Mouse (Mus musculus) heart, postnatal 0 days (tissue): ENCODE measurements around the gene Zmiz1. TPM values are rescaled to one million over a fixed set of nuclear protein-coding genes. Genes with fewer than 3 reads are reported as not detected.

ENCODE experiments used
- ATAC-seq: fragments of 200-750 bp; cut with Nextera tagmentation; 2 replicates; pipeline ENCODE4 v1.8.0; 2017; ENCODE audit warnings: low read depth, moderate number of reproducible peaks, moderate library complexity; ENCODE audit not compliant: insufficient read depth
- DNase-seq: peaks from one replicate; pipeline ENCODE4 v3.0.0-alpha.2; 2016; ENCODE audit warnings: low spot score
- H3K27ac ChIP-seq: fragments of 300-500 bp; sonication (generic); 2 replicates; pipeline ENCODE4 v1.5.1; 2014; ENCODE audit warnings: low read depth, mild to moderate bottlenecking
- H3K27me3 ChIP-seq: fragments of 300-500 bp; sonication (generic); 2 replicates; pipeline ENCODE4 v1.6.1; 2014; ENCODE audit warnings: low read length, mixed read lengths; ENCODE audit not compliant: control insufficient read depth, insufficient read depth
- H3K36me3 ChIP-seq: fragments of 300-500 bp; sonication (generic); replicated peaks from 2 replicates; pipeline ENCODE4 v1.6.1; 2014; ENCODE audit warnings: low read length, mixed read lengths; ENCODE audit not compliant: control insufficient read depth, insufficient read depth
- H3K4me1 ChIP-seq: fragments of 300-500 bp; sonication (generic); 2 replicates; pipeline ENCODE4 v1.6.1; 2014; ENCODE audit warnings: antibody characterized with exemption; ENCODE audit not compliant: control insufficient read depth, insufficient read depth
- H3K4me2 ChIP-seq: fragments of 300-500 bp; sonication (generic); 2 replicates; pipeline ENCODE4 v1.6.1; 2014; ENCODE audit warnings: low read depth, mild to moderate bottlenecking, low read length, moderate library complexity
- H3K4me3 ChIP-seq: fragments of 300-500 bp; sonication (generic); 2 replicates; pipeline ENCODE4 v1.5.1; 2014; ENCODE audit warnings: low read depth, low read length
- H3K9ac ChIP-seq: fragments of 300-500 bp; sonication (generic); replicated peaks from 2 replicates; pipeline ENCODE4 v1.6.1; 2014; ENCODE audit warnings: low read depth, low read length, mixed read lengths
- H3K9me3 ChIP-seq: fragments of 300-500 bp; sonication (generic); replicated peaks from 2 replicates; pipeline ENCODE4 v1.6.1; 2016; ENCODE audit warnings: low read length; ENCODE audit not compliant: control insufficient read depth
- CTCF ChIP-seq: IDR thresholded peaks from 2 replicates; pipeline ENCODE4 v1.5.1; 2016; ENCODE audit warnings: antibody characterized with exemption, control low read depth, low read depth
- EP300 ChIP-seq: IDR thresholded peaks from 2 replicates; pipeline ENCODE4 v1.6.1; 2016; ENCODE audit warnings: antibody characterized with exemption, low read depth
- WGBS: fragments of 180-500 bp; shearing (Covaris S2); extraction: QIAGEN DNeasy Blood & Tissue Kit; methylation state at CpG from one replicate; pipeline ENCODE4 v1.1.7; 2014; 5-methylcytosine and 5-hydroxymethylcytosine counted together
- polyA plus RNA-seq: library from polyadenylated mRNA; unstranded; fragments of >200 nt; fragmentation: Nextera tagmentation; extraction: Ambion mirVana; gene quantifications from 2 replicates; pipeline ENCODE4 v1.2.1, GENCODE M21; 2015
- total RNA-seq: library from RNA; depleted of rRNA; stranded (reverse); fragments of >200 nt; gene quantifications from 2 replicates; pipeline ENCODE4 v1.2.3, GENCODE M21; 2014; ENCODE audit warnings: low replicate concordance

Gene Zmiz1
- total and polyA plus RNA-seq, 2 experiments from 2014 or later, result 13.8 to 41.0 TPM

DNA sequence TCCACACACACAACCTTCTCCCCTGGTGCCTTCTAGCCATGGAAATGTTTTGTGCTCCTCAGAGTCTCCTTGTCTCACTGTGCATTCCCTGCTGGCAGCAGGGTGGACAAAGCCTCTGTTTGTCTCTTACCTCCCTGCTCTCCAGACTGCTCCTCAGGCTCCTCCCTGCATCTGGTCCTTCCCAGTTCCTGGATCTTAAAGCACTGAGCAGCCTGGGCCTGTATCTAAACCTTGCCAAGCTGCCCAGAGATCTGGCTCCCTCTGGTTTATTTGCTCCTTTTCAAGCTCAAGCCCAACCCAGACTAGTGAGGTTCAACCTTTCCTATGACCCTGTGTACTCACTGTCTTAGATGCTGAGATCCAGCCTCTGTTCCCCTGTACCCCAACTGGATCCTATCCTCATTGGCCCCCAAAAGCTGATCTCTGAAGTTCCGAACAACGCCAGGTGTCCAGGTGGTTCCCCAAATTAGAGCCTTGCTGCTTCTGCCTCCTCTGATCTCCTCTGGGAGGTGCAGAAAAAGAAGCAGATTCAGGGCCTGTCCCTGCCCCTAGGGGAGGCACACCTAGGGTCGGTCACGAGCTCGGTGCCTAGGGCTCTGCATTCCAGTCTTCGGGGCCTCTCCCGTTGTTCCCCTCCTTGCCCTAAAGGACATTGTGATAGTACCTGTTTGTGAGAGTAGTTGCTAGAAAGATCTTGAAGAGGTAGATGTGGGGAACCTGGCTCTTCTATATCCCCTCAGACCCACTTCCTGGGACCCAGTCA is 171.8 kb downstream of the Zmiz1 start:
- TF ChIP-seq EP300 (no peak), CTCF (no peak)
- Histone ChIP-seq H3K27ac (peak overlapping the region; percentile 87), H3K4me1 (peaks cover 84% of the 10 kb centered on the region), H3K9me3 (no peaks in the 10 kb centered on the region), H3K27me3 (no peaks in the 10 kb centered on the region), H3K36me3 (0 out of 2 replicates have a peak, but pooled peaks cover 3% of the 10 kb centered on the region), H3K4me2 (no peak overlapping the region), H3K9ac (no peak overlapping the region), H3K4me3 (no peak overlapping the region)
- ATAC-seq (no peak), DNase-seq (no peak)
- 70% methylated on average over 7 of the region's 7 CpGs for WGBS

DNA sequence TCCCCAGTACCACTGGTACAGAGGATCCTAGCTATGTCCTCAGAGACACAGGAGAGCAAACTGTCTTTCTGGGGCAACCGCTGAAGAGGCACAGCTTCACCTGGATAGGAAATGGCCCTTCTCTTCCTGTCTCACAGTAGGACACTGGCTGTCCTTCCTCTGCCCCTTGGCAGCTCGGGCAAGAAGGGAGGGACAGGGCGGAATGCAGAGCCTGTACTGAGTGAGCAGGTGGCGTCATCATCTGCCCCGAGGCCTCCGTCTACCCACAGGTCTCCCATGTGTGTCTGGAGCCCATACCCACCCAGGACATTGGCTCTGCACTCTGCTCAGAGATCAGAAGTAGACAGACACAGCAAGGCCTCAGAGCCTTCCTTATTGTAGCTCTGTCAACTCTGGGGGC is 172.5 kb downstream of the Zmiz1 start:
- WGBS, result 68% methylated on average over 6 of the region's 6 CpGs
- Histone ChIP-seq H3K27me3 (no peaks in the 10 kb centered on the region), H3K4me1 (peaks cover 81% of the 10 kb centered on the region), H3K27ac (peak overlapping the region; percentile 87), H3K9me3 (no peaks in the 10 kb centered on the region), H3K9ac (no peak overlapping the region), H3K4me2 (no peak overlapping the region), H3K4me3 (no peak overlapping the region), H3K36me3 (peaks cover 9% of the 10 kb centered on the region)
- DNase-seq, result no peak
- ATAC-seq, result no peak
- no peak for TF ChIP-seq CTCF
- TF ChIP-seq EP300, result no peak

DNA sequence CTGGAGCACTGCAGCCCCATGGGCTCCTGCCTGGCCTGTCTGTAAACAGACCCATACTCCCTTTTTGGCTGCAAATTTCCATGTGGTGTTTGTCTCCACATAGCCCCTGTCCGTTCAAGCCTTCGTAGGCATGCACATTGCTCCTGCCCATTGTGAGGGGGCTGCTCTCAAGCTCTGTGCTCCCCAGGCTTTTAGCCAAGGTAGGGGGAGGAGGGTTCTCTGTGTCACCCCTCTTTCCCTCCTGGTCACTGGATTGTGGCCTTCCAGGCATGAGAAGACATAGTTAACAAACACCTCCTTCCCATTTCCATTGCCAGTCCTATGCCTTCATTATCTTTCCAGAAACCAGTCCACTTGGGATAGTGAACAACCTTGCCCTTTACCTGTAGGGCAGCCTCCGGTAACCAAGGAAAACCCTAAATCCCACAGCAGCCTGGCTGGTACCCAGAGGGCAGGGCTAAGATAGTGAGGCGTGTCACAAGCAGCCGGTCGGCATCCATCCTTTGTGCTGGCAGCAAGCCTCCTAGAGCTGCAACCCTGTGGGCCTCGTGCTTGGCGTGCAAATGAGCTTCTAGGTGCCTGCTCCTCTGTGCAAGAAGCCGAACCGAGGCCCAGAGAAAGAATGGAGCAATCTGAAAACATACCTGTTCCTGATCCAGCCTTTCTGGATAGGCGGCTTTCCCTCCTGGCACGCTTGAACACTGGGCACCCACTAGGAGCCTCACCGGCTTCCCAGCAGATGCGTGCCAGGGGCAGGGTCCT is 174.7 kb downstream of the Zmiz1 start:
- 44% methylated on average over 14 of the region's 14 CpGs for WGBS
- no peaks in the 10 kb centered on the region for H3K27me3 ChIP-seq
- H3K4me3 ChIP-seq, result no peak overlapping the region
- peaks cover 59% of the 10 kb centered on the region for H3K4me1 ChIP-seq
- TF ChIP-seq EP300 (no peak), CTCF (no peak)
- no peak overlapping the region for H3K4me2 ChIP-seq
- H3K9me3 ChIP-seq, result no peaks in the 10 kb centered on the region
- H3K27ac ChIP-seq, result peak overlapping the region; percentile 52
- H3K36me3 ChIP-seq, result peaks cover 24% of the 10 kb centered on the region
- no peak overlapping the region for H3K9ac ChIP-seq
- ATAC-seq (no peak), DNase-seq (no peak)

DNA sequence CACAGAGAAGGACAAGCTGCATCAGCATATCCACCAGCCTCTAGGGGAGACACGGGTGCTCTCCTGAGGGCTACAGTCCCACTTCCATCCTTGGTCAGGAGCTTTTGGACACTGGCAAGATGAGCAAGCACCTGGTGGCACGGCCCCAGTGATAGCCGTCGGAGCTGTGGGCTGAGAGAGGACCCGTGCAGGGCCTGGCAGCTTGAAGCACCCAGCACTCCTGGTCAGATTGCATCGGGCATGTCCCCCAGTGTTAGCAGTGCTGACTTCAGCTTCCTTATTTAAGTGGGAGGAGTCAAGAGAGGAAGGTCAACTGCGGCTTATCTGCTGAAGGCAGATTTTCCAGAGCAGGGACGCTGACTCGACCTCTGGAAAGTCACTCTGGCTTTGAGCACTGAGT is 175.3 kb downstream of the Zmiz1 start:
- Histone ChIP-seq H3K4me2 (no peak overlapping the region), H3K9ac (no peak overlapping the region), H3K27ac (peak overlapping the region; percentile 52), H3K27me3 (no peaks in the 10 kb centered on the region), H3K9me3 (no peaks in the 10 kb centered on the region), H3K4me1 (peaks cover 55% of the 10 kb centered on the region), H3K4me3 (no peak overlapping the region), H3K36me3 (peaks cover 24% of the 10 kb centered on the region)
- 12% methylated on average over 9 of the region's 9 CpGs for WGBS
- DNase-seq, result peak; percentile 68
- TF ChIP-seq CTCF (no peak), EP300 (no peak)
- ATAC-seq, result no peak

DNA sequence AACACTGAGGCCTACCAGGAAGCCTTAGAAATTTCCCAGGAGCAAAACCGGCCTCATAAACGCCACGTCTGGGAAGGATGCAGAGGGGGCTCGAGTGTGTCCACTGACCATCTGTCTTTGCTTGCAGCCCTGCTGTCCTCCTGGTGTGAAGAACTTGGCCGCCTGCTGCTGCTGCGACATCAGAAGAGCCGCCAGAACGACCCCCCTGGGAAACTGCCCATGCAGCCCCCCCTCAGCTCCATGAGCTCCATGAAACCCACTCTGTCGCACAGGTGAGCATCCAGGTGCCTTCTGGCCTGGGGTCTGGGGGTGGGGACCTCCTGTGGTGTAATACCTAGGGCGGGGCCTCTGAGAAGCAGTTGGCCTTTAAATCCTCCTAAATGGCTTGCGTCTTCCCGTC is 176.8 kb downstream of the Zmiz1 start:
- WGBS, result 84% methylated on average over 12 of the region's 12 CpGs
- no peak for TF ChIP-seq CTCF
- TF ChIP-seq EP300, result no peak
- Histone ChIP-seq H3K27ac (peak overlapping the region; percentile 52), H3K4me3 (no peak overlapping the region), H3K36me3 (peaks cover 27% of the 10 kb centered on the region), H3K9me3 (no peaks in the 10 kb centered on the region), H3K4me2 (no peak overlapping the region), H3K9ac (no peak overlapping the region), H3K27me3 (no peaks in the 10 kb centered on the region), H3K4me1 (peaks cover 56% of the 10 kb centered on the region)
- DNase-seq (no peak), ATAC-seq (no peak)
